Mouse (Mus musculus) olfactory bulb, adult 2 months (tissue): ENCODE measurements around the gene Rgs3.

Source experiments
- CTCF ChIP-seq: fragments of 200-500 bp; IDR thresholded peaks from 2 replicates; pipeline ENCODE4 v1.5.1; 2012; ENCODE audit warnings: low read depth, mild to moderate bottlenecking, low read length, moderate library complexity; ENCODE audit not compliant: insufficient read depth
- POLR2A ChIP-seq: fragments of 200-500 bp; IDR thresholded peaks from 2 replicates; pipeline ENCODE4 v1.6.1; 2012; ENCODE audit warnings: mild to moderate bottlenecking, low read depth, low read length, moderate library complexity; ENCODE audit not compliant: insufficient read depth

GRCm38 (mm10) chr4:62711582-62711981, 151.9 kb downstream of the Rgs3 start:
- TF ChIP-seq CTCF = no peak
- TF ChIP-seq POLR2A = no peak
